Mouse (Mus musculus) right cerebral cortex, adult 2 months (tissue): ENCODE data around the gene Pak4.

Experiments used
- DNase-seq, 2 experiments: peaks; one replicate each; pipeline ENCODE4 v3.0.0; 2021 to 2022; ENCODE audit warnings: low spot score in 2 of 2

Gene Pak4

DNA sequence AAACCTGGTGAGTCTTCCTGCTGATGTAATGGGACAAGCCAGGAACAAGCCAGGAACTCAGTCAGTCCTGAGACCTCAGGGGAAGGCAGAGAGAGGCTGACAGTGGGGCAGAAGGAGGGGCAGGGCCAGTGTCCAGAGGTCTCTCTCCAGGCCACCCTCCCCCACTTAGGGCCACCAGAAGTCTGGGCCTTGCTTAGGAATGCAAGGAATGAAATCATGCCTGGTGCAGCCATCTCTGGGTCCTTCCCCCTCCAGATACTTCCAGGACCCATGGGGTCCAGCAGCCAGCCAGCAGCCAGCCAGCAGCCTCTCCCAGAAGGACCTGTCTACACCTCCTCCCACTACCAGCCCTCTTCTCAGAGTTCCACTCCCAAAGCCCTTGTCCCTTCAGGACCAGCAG is 10.3 kb downstream of the Pak4 start:
- no peak for DNase-seq

DNA sequence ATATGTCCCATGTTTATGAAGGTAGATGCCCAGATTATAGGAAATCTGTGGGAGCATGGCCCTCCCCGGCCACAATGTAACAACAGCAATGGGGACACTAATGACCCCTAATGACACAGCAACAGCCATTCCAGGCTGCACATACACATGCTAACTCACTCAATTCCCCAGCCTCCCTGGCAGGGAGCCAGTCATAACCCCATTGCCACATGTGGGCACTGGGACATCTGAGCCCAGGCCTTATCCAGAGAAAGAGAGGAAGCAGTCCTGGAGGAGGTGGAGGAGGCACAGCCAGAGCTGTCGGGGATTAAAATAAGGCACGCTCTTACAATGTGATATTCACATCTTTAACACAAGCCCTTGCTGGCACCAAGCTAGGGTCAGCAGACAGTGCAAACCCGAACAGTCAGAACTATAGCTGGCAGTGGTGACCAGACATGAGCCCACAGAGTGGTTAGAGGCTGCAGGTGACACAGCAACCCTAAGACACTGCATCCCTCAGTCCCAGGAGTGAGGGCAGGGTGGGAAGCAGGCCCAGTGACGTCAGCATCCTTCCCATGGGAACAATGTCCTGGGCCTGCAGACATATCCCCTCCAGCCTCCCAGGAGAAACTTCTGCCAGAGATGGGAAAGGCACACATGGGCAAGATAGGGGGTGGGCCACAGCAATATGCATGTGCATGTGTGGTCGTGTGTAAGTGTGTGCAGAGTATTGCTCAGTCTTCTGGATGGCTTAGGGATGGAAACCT is 11.1 kb downstream of the Pak4 start:
- no peak for DNase-seq

DNA sequence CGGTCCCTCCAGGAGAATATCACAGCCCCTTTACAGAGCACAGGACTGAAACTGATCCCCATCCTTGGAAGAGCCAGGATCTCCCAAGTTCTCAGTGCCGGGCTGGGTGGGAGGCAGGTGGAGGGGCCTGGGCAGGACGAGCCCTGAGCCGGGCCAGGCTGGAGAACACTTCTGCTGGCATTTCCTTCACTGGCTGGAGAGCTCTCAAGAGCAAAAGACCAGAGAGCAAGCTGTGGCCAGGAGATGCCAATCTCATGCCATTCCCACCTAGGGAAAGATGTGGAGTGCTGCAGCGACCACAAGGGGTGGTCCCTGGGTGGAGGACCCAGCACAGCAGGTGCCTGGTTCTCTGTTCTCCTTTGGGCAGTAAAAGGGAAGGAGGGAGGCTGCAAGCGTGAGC is 13.0 kb downstream of the Pak4 start:
- DNase-seq = no peak

DNA sequence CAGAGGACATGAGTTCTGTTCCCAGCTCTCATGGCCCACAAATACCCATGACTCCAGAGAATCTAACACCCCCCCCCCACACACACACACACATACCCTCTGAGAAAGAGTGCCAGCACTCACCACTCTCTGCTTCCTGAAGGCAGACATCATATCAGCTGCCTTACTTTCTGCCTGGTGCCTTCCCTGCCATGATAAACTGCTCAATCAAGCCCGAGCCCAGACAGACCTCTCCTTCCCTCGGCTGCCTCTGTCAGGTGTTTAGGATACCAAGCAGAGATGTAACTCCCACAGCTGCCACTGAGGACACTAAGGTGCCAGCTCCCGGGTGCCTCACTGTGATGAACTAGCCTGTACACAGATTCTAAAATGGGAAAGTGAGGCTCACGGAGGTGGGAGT is 13.5 kb downstream of the Pak4 start:
- no peak for DNase-seq

DNA sequence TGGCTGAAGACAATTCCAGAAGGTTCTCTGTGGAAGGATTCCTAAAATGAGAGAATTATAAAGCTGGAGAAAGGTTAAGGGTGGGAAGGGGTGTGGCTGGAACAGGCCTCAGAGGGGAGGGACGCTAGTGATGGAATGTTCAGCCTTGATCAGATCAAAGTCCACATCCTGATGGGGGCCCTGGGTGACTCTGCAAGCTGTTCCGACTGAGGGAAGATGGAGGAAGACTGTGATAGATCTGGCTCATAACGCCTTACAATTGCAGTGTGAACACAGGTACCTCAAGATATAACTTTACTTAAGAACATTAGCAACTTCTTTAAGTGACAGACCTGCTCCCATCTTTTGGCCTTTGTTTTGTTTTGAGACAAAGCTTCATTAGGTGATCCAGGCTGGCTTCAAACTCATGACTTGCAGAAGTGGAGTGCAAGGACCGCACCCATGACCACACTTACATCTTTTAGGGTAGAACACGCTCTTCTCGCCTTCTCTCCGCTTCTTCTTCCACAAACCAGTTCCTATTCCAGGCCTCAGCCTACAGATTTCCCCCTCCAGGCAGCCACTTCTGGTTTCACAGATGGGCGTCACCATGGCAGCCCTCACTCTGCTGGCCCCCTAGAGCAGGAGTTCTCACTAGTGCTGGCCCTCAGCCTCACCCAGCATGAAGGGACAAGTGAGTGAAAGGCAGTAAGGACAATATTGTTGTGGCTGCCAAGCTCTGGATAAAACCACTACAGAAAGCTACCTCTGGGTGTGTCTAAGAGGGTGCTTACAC is 14.2 kb downstream of the Pak4 start:
- peak in 1 of 2 experiments; percentile 27 for DNase-seq

DNA sequence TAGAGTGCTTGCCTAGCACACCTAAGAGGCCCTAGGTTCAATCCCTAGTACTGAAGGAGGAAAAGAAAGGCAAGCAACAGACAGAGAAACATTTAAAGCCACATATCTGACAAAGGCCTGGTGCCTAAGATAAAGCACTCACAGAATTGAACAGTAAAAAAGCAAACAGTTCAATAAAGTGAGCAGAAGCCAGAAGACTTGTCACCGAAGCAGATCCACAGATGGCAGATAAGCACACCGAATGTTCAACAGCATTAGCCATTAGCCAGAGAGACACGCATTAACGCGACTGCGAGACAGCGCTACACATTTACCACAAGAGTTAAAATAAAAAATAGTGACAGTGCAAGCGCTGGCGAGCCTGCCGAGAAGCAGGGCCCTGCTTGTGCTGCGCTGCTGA is 15.1 kb downstream of the Pak4 start:
- DNase-seq = no peak

DNA sequence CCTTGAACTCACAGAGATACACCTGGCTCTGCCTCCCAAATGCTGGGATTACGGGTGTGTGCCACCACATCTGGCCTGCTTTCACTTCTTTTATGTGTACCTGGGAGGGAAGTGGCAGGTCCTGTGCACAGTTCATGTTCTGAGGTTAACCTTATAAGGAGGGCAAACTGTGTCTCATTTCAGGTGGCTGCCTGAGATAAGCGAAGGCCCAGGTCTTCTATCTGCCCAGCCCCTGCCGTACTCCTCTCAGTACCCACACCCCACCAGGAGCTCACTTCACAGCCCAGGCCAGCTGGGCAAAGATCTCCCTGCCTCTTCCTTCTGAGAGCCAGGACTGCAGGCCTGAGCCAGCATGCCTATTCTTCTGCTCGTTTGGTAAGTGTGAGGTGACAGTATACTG is 16.3 kb downstream of the Pak4 start:
- DNase-seq = no peak

DNA sequence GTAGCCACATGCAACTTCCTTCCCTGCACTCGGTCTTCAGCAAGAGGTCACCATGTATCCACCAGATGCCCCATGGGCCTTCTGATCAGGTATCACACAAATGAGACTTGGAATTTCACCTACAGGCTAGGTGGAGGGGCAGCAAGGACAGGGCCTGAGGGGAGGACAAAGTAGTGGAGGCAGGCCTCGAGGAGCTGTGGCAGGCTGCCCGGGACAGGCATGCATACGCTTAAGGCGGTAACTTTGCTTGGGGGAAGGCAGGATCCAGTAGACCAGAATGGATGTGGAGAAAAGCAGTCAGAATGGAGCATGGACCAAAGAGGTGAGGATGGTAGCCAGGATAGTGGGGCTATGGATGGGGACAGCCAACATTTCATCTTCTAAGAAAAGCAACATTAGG is 18.2 kb downstream of the Pak4 start:
- no peak for DNase-seq

DNA sequence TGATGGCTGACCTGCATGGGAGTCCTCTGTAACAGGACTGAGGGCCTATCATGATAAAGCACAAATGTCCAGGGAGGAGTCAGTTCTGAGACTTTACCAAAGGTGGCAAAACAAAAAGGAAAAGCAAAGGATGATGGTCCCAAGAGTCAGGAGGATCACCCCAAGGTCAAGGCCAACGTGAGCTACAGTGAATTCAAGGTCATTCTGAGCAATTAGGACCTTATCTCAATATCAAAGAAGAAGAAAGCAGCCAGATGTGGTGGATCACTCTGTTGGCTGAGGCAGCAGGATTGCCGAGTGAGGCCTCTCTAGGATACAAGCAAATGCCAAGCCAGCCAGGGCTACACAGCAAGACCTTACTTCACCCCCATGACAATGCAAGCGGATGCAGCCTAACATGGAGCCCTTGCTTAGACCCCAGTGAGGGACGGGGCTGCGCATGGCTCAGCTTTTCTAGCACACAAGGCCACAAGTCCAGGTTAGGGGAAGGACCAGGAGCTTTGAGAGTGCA is 19.4 kb downstream of the Pak4 start:
- DNase-seq = no peak

DNA sequence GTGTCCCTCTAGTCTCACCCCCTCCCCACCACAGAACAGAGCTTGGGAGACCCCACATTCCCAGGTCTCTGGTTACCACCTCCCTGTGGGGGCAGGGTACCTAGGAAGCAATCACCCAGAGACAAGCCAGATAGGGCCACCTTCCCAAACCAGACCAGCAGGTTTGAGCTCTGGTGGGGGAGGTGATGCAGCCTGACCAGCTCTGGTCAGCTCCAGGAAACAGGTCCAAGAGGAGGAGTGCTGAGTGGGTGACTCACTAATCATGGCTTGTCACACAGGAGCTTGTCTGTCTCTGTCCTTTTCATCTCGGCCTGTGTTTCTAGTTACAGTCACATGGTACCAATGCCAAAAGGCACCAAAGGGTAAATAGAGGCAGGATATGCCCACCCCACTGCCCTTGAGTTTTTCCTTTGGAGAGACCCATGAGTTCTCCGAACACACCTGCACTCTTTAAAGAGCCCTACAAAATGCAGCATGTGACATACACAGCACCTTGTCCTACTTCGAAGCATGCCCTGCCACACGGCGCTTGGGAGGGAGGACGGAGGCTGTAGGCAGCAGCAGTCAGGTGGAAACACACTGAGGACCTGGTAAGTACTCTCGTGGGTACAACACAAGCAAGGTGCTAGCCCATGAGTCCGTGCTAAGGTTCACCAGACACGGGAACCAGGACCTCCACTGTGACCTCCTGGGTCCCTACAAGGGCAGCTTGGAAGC is 20.0 kb downstream of the Pak4 start:
- no peak for DNase-seq

DNA sequence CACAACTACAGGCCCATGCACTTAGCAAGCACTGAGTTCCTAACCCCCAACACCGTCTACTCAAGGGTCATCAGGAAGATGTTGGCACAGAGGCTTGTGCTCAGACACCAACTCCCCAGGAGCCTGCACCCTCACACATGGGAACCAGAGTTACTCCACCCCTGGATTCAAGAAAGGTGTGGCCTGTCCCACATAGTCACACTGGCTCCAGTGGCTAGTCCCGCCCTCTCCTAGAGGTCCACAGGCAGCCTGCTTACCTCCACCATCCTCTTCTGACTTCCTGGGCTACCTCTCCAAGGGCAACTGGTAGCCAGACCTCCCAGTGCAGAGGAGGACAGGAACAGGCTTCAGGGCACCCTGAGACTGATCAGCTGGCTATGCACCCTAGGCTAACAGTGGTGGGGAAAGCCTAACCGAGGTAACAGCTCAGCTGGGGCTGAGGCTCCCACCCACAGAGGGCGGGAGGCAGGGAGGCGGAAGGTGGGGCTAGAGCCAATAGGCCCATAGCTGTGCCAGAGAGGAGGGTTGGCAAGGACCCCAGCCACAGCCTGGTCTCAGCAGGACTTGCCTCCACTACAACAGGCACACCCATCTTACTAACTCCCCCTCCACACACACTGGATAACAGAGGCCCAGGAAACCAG is 21.6 kb downstream of the Pak4 start:
- DNase-seq = no peak

DNA sequence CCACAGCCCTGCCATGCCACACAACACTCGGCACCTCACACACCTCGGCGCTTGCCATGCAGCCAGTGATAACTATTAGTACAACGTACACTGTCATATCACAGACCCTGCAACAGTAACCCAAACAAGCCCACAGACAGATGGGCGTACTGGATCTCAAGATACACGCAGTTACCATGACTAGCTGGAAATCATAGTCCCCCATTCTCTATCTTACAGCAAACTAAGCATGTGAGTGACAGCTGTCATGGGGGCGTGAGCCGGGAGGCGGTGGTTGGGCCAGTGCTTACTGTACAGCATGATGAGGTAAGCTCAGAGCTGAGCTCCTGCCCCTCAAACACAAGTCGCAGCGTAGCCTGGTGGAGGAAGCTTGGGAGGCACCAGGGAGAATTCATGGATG is 22.4 kb downstream of the Pak4 start:
- no peak for DNase-seq

DNA sequence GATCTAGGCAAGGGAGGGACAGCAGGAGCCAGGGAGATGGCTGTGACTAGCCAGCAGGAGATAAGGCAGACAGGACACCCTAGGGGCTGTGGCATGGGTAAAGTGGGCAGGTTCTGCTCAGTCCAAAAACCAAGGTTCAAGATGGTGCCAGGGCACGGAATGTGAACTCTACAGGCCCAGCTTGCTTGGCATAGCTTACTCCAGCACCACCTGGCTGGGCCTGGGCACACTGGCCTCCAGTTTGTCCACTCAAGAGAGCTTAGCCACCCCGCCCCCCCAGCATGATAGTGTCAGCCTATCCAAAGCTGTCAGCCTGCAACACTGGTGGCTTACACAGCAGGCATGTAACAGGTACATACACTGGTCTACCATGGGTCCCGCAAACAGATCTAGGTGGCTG is 24.7 kb downstream of the Pak4 start:
- DNase-seq = no peak

DNA sequence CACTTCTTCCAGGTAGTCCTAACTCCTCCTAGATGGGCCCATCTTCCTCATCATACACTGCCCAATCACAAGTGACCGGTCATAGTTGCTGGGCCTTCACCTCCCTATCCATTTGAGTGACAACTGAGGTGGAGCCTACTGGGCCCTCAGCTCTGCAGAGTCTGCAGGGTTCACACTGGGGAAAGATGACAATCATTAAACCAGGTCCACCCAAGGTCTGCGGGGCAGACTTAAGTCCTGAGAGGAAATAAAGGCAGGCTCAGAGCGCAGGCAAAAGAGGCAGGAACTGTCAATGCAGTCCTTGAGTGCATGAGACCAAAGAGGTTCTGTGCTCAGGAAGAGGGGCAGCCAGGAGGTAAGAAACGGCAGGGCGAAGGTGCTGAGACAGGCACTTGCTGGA is 25.3 kb downstream of the Pak4 start:
- DNase-seq = no peak

DNA sequence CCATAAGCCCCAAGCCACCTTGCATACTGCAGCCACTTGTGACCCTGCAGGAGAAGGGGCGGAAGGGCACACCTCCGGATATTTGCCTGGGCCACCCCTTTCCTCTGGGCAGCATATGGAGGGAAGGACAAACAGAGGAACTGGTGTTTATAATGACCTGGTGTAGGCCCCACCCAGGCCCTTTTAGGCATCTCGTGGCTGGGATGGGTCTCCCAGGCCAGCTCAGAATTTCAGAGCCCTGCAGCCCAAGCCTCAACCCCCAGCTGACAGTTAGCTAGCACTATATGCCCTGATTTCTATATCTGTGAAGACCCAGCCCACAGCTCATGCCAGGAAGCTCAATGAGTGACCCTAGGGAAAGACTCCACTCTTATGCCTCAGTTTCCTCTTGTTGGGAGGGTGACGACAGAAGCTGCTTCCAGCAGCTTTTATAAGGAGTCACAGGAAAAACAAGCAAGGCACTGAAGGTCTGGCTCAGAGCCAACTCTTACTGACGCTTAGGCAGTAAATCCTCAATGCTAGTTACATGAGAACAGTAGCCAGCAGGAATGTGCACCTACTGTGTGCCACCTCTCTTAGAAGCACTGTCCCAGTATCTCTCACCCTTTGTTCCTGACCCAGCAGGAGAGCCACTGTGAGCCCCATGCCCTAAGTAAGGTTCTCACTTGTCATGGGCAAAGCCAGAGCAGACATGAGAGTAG is 26.9 kb downstream of the Pak4 start:
- no peak for DNase-seq

DNA sequence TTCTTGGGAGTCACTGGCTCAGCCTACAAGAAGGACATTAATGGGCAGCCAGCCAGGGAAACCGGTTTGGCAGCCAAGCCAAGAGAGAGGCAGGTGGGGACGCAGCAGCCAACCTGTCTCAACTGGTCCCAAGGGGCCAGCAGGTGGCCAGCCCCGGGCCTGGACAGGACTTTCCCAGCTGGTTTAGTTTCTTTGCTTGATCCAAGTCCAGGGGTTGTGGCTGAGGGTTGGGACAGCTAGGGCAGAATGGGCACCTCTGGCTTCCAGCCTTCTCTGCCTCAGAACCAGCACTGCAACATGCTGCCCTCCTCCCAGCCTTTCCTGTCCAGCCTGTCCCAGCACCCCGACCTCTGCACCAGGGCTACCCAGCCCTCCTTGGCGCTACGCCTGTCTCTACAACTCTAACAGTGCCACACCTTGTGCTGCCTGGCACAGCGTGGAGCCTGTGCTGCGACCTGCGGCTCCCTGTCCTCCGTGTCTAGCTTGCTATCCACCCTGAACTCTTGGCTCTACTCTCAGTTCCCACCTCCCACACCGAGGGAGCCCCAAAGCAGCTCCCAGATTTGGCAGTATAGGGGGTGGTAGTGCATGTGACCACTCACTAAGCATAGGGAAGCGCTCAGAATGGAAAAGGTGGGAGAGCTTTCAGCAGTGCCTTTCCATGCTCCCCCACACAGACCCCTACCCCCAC is 27.5 kb downstream of the Pak4 start:
- peak in 1 of 2 experiments; percentile 36 for DNase-seq

DNA sequence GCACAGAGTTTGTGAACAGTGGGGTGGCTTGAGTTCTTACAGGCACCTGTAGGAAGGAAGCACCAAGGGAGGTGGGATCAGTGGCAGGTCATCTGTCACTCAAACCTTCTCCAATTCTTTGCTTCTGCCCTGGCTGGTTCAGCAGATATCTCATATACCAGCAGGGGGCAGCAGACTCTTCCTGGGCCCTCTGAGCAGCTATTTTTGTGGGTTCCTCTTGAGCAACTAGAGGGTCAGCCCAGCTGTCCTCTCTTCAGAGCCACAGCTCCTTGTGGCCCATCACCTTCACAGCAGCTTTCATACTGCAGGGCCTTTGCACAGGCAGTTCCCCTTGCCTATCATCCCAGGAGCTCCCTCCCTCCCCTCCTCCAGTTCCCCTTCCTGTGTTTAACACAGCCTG is 29.7 kb downstream of the Pak4 start:
- DNase-seq = peak; percentile 72 to 75

DNA sequence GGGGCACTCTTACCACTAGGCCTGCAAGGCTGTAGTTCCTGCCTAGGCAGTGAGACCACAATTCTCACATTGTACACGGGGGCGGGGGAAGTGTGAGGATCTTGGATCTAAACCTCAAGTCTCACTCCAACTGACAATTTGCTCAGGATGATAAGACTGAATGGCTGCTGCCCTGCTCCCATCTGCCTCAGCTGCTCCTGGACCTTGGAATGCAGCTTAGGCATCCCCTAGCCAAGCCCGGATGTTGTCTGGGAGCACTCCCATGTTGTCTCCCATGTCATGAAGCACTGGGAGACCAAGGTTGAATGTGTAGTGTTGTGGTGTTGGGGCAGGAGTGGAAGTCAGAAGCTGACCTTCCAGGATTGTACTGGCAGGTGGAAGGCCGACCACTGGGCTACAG is 30.4 kb downstream of the Pak4 start:
- DNase-seq = no peak

DNA sequence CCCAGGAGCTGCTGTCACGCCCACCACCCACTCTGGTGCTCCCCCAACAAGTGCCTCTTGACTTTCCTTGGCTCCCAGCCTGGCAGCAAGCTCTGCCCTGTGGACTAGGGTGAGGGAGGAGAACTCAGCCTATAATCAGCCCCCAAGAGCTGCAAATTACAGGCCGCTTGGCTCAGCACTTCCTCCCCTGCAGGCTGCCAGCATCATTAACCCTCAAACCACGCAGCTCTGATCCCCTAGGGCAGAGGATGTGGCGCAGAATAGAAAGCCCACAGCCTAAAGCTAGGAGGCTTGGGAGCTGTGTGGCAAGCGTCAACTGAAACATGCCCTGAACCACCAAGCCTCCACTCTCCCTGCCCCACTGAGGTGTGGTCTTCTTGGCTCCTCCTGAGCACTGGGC is 32.6 kb downstream of the Pak4 start:
- DNase-seq = no peak

DNA sequence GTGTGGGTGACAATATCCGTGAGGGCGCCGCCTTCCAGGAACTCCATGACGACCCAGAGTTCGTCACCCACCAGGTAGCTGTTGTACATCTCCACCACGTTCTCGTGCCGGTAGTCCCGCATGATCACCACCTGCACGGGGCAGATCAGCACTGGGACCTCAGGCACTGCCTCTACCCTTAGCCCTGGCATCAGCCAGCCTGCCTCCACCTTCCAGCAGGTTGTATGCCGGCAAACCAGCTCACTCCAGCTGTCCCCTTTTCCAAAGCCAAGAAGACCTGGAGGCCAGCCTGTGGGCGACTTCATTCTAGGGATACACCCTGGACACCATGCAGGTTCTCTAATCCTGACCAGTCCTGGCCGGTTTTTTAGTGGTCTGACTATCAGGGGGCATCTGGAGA is 35.0 kb downstream of the Pak4 start:
- DNase-seq = no peak

DNA sequence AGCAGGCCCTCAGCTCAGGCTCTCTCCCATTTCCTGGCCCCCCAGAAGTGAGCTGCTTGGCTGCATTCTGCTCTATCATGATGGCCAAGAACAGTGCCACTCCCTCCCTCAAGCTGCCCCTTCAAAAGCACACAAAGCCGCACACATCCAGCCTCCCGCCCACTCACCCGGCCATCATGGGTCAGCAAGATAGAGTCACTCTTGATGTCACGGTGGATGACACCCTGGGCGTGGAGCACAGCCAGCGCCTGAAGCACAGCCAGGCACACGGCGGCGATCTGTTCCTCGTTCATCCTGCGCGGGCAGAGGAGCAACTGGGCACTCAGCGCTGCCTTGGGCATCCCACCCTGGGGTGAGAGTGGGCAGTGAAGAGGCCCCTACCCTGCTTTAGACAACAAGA is 35.6 kb downstream of the Pak4 start:
- no peak for DNase-seq
